Mouse (Mus musculus) frontal cortex, postnatal 10 days (tissue): ENCODE results near the gene Gm10803.

ENCODE experiments used
- DNase-seq, 2 experiments: peaks; one replicate each; pipeline ENCODE4 v3.0.0; 2022; ENCODE audit warnings: low spot score in 2 of 2, mixed read lengths in 1 of 2

The Gm10803 gene

DNA sequence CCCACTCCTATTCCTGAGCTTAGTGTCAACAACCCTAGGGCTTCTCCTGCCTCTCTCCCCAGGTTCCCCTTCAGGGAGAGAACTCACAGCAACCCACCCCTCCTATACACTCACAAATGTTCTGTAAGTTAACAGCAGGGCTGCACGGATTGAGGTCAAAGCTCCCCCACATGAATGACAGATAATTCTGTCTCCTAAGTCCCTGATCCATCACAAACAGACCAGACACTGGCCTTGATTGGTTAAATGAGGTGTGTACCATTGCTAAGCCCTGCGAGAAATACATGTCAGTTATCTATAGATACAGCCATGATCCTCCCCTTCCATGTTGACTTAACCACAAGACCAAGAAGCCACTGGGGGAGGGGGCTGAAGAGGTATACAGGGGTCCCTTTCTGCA is 31.3 kb downstream of the Gm10803 start:
- DNase-seq = no peak

GRCm38 (mm10) chr2:93592164-93592790 is 31.9 kb downstream of the Gm10803 start:
- no peak for DNase-seq

DNA sequence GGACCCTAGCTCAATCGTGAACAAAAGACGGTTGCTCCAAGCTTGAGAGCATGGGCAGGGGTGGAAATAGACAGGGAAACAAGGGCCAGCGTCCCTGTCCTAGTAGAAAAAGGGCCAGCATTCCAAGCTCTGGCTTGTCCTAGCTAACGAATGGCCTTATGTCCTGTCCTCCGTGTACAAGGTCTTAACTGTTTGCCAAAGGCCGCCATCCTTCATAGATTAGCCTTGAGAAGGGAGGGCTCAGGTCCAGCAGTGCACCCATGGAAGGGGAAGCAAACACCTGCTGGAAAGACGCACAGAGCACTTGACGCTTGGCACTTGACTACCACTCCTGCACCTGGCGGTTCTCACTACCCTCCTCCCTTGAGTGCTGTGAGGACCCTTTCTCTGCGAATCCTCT is 32.8 kb downstream of the Gm10803 start:
- no peak for DNase-seq

- DNase-seq = no peak
Observed at GRCm38 (mm10) chr2:93597145-93597544, 36.8 kb downstream of the Gm10803 start.

DNA sequence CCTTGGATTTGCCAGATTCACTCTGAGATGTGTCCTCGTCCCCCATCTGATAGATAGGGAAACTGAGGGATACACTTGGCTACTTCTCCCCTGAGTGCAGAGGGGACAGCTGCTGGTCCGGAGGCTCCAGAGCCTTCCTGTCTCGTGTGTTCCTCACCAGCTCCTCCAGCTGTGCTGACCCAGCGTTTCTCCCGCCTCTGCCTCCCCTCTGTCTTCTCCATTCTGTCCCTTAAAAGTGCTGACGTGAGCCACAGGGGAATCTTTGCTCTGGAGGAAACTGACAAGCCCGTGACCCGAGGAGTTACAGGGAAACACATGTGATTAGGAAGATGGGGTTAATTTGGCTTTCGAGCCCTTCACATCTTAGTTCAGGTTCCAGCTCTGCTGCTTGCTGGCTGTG is 39.4 kb downstream of the Gm10803 start:
- peak; percentile 25 to 38 for DNase-seq

GRCm38 (mm10) chr2:93604601-93605285 is 44.4 kb downstream of the Gm10803 start:
- DNase-seq = no peak

GRCm38 (mm10) chr2:93608800-93609199 is 48.4 kb downstream of the Gm10803 start:
- DNase-seq = no peak

DNA sequence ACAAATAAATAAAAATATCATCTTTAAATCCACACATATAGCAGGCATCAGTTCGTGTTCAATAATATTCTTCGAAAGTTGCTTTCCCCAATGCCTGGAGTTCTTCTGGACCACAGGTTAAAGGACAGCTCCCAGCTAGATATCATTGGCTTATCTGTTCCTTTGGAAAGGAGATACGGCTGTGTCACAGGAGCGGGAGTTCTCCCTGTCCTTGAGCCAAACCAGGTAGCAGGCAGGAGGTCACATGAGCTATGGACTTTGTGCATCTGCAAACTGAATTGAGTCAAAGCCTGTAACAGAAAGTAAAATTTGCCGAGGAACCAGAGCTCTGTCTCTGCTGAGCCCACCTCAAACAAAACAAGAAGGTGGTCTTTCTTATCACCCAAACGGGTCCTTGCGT is 52.7 kb downstream of the Gm10803 start:
- DNase-seq = no peak
